Mouse (Mus musculus): ENCODE results near the gene Jund.

- no peak for TF ChIP-seq CTCF (IDR thresholded peaks at IDR 0.05; ENCODE audit: low read depth, low read length)
- TF ChIP-seq POLR2A (IDR thresholded peaks at IDR 0.05; ENCODE audit: borderline replicate concordance, low read depth, low read length) = no peak
These were observed 4.5 kb downstream of the Jund start, which contains the start of gene Iqcn for GRCm38 (mm10) chr8:70703287-70703686.

All from bone marrow macrophage, adult 2 months (primary cell).